Mouse (Mus musculus) G1E-ER4 (cell line): ENCODE data around the gene 4930512M02Rik. TPM values are rescaled to one million over a fixed set of nuclear protein-coding genes. Genes with fewer than 3 reads are reported as not detected.
"Not testable (repeated sequence)": the region's sequence is repeated elsewhere in the genome, so short reads cannot be mapped to it uniquely, and the experiment has no call there.

Experiments
- GATA1 ChIP-seq: IDR thresholded peaks from one replicate; pipeline ENCODE4 v1.8.0; 2012; ENCODE audit warnings: low read length, inconsistent platforms
- polyA plus RNA-seq: library from polyadenylated mRNA; stranded (reverse); fragments of >175 nt; gene quantifications from 2 replicates; pipeline ENCODE4 v1.2.3, GENCODE M21; 2012

Gene 4930512M02Rik
- not detected in 2 replicates for polyA plus RNA-seq

DNA sequence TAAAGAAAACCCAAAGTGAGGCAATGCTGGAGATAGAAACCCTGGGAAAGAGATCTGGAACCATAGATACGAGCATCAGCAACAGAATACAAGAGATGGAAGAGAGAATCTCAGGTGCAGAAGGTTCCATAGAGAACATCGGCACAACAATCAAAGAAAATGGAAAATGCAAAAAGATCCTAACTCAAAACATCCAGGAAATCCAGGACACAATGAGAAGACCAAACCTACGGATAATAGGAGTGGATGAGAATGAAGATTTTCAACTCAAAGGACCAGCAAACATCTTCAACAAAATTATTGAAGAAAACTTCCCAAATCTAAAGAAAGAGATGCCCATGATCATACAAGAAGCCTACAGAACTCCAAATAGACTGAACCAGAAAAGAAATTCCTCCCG is at the start of gene 4930512M02Rik:
TSS of gene 4930512M02Rik (minus strand) at position 101 of the 400 bp plus-strand sequence.
- not testable (repeated sequence) for TF ChIP-seq GATA1

DNA sequence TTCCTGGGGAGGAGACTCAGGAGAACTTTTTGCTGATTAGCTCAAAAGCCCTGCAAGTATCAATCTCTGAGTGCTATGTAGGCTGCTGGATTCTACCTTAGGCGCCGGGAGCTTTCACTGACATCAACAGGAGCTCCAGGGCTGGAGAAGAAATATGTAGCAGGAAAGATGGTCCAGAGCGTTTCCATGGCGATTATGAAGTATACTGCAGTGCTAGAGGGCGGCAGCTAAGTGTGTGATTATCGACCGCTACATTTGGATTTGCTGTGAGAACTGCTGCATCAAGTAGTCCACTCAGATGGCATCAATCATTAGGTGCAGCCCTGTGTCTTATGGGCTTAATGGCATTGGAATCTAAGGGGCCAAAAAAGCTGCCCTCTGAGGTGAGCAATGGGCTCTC is 49.5 kb upstream of the 4930512M02Rik start:
- TF ChIP-seq GATA1: no peak

DNA sequence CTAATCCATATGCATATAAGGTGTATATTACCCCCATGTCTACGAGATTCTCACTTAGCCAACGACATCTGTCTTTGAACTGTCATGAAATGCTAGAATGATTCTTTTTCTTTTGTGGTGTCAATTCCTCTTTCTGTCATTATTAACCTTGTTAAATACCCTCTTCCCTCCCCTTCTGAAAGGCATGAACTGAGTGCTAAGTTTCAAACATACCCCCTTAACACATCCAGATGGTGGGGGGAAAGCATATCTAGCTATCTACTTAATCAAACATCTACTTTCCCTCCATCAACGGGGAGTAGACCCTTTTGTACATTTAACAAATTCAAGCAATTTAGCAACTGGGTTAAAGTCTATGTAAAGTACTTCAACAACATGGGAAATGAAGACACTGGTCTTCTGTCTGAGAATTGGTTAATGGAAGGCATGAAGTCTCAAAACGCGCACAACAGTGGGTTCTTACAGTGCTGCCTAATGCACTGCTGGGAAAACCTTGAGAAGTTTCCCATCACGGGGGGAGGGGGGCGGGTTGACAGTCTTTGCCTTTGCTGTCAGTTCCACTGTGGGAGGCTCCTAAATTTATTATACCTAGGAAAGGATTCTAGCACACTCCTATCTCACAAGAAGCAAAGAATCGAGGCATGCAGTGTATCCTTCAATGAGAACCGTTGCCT is 48.6 kb upstream of the 4930512M02Rik start:
- TF ChIP-seq GATA1: no peak

DNA sequence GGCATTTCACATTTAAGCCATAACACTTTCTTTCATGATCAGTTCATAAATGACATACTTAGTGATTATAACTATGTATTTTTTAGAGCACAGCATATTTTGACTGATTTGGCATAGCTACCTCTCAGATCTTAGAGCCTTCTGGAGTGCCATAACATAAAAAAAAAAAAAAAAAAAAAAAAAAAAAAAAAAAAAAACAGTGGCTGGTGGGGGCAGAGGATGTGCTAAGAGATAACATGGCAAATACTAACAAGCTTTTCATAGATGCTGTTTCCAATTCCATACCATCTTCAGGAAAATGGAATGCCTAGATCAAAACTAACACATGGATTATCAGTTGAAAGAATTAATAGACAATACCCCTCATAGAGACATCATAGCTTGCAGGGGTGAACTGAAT is 47.4 kb upstream of the 4930512M02Rik start:
- TF ChIP-seq GATA1: no peak

DNA sequence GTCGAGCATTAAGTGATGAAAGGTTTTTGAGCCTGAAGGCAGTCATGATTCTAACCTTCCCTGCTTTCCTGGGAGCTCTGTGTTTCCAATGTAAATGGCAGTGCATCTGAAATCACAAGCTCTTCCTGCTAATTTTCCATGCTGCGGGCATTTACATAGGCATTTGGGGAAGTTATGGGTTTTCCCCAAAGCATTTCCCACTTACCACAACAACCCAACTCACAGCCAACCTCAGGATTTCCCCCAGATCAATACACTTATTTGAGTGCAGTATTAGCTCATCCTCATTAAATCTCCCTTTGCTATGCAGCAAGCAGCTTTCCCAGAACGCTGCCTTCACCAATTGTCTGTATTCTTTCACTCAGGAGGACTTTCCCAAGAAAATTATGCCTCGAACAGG is 45.3 kb upstream of the 4930512M02Rik start:
- TF ChIP-seq GATA1: no peak

DNA sequence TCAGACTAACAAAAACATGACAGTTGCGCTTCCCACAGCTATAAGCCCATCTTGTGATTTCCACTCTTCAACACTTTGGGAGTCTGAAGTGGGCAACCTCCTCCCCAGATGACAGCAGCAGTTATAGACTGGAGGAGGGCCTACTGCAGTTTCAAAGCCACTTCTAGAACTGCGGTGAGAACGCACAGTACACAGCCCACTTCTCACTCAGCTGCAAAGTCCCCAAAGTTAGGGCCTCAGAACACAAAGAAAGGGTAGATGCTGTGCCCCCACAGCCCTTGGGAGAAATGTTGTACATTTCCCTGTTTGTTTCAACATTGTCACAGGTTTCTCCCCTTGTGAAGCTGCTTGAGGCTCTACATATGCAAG is 40.3 kb upstream of the 4930512M02Rik start:
- no peak for TF ChIP-seq GATA1

DNA sequence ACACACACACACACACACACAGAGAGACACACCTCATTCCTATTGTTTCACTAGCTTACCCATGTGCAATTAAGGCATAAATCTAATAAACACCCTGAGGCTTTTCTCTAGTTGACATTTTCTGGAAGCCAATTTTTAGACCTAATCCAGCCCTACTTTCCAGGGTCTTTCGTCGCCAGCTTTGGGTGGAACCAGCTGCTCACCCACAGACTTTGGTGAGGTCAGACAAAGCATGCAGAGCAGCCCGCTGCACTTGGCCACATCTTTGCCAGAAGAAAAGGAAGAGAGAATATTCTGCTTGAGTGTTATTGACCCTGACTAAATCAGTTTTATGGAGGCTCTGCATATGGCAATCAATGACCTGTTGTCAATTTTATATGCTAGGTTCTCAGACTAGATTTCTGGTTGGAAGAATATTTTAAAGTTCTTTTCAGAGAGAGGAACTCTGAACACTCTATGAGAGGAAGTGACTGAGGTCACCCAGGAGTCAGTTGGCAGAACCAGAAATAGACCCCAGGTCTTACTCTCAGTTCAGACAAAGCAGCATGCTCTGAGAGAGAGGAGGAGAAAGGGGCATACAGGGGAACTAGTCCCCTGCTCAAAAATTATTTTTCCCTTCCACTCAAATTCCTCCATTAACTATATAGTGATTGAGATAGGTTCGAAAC is 39.8 kb upstream of the 4930512M02Rik start:
- no peak for TF ChIP-seq GATA1

DNA sequence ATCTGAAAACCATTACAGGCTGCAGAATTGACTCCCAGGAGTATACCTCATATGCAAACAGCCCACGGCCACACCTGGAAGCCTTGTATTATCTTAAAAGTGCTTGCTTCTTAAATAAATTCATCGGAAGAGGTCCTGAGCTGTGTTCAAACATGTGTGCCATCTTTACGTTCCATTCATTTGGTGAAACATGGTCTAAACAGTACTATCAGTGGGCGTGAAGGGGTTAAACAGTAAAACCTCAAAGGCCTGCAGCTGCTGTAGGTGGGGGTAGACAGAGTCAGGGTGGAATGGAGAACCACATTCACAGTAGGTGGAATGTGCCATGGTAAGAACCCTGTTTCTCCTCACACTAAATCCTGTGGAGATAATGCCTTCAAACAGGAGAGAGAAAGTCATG is 33.0 kb upstream of the 4930512M02Rik start:
- TF ChIP-seq GATA1: no peak

DNA sequence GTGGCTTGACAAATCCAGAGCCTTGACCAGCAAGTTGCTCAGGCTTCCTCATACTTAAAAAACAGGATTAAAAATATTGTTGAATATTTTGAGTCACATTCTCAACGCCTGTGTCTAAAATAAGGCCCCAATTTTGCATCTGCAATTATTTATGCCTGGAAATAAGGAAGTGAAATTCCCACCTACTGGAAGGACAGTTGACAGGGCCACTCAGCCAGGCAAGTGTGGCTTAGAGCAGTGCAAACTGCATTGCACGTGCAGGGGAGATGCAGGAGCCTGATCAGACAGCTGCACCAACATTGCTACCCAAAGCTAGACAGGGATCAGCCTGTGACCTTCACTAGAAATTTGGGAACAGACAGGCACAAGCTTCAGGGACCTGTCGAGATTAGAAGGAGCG is 31.2 kb upstream of the 4930512M02Rik start:
- no peak for TF ChIP-seq GATA1

DNA sequence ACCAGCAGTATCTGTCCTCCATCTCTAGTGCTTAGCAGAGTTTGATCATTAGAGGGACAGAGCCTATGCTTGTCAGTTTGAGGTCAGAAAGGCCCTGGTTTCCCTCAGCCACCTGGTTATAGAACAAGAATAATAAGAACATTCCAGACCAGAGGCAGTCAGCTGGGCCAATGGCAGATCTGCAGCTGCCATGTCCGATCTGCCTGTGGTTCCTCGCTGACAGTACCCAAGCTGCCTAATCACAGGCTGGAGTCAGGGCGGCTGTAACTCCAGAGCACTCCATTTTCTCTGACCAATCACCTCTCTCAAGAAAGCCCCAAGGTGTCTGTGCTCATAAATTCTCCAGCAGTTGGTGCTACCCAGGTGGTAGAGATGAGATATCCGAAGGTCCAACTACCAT is 30.0 kb upstream of the 4930512M02Rik start:
- no peak for TF ChIP-seq GATA1

DNA sequence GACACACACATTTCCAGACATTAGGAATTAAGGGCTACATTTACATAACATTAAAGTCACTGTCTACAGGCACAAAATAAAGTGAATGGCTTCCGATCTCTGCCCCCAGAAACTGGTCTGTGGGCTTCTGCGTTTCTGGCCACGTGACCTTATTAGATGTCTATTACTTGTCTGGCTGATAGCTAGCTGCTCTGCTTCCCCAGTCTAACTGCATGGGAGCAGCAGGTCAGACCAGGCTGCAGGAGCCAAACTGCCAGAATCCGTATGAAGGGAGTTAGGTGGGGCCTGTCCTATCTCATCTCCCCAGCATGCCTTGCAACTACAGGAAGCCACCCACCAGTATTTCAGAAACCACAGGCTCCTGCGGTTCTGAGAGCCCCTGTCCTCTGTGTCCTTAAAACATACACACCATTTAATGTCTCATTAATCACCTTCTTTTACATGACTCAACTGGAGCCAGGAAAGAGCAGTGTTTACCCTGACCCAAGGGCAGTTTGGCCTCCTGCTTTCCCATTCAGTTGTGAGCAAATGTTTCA is 29.4 kb upstream of the 4930512M02Rik start:
- TF ChIP-seq GATA1: peak; percentile 54

DNA sequence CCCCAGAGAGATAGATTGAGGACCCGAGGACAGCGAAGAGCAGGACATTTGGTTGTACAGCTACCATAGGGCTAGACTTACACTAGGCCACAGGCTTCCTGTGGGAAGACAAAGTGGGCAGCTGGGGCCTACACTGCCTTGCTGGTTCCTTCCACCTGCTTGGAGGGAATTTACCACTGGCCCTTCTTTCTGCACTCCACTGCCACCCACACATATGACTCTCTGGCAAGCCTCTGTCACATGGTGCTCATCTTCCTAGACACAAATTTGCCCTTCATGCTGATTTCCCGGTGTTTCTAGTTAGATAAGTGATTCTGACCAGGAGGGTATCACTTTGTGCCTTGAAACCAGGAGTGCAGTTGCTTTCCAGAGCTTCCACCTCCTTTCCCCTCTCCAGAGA is 28.8 kb upstream of the 4930512M02Rik start:
- no peak for TF ChIP-seq GATA1

DNA sequence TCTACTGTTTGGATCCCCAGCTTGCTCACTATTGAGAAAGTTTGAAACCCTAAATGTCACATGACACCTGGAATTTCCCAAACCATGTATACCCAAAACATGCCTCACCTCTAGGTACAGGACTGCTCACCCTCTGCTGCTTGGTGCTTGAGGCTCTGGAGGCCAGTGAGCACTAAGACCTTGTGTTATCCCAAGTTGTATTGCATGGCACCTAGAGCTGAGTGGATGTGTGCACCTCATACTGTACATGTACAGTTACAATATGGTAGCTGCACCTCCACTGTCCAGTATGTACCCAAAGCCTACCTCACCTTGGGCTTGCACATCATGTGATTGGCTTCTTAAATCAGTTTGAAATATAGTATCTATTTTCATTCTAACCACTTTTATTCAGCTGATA is 16.7 kb upstream of the 4930512M02Rik start:
- no peak for TF ChIP-seq GATA1

DNA sequence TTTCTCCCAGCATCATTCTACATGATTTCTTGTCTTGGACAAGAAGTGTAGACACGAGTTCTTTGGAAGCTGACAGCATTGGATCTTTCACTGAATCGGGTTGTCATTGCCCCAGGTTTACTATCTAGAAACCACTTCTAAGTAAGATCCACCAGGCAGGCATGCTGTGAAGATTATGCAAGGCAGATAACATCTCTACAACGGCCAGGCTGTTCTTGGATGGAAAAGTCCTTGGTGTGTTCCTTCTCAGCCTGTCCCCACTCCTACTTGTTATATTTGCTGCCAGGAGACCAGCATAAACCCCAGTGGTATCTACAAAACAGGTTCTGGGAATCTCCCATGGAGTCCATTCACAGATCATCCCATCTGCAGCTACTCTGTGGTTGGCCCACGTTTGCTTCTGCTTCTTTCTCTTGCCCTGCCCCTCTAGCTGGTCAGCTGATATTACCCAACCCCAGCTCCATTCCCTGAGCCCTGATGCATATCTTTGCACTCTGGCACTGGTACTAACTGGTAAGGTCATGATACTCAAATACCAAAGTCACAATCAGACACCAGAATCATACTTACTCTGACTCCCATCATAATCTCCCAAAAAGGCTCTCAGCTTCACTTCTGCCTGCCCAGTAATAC is 3.4 kb downstream of the 4930512M02Rik start:
- TF ChIP-seq GATA1: no peak

DNA sequence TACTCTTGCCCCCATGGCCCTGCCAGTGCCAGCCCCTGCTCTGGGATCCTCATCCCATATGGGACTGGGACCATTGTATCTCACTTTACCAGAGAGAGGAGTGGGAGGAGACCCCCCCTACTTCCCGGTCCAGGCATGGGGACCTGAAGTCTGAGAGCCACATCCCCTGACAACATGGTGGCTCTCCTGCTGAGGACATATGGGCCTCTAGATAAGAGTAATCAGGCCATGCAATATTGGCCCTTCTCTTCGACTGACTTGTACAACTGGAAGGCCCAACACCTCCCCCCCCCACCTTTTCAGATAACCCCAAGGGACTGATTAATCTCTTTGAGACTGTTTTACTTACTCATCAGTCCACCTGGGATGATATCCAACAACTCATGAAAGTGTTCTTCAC is 18.4 kb downstream of the 4930512M02Rik start:
- no peak for TF ChIP-seq GATA1

DNA sequence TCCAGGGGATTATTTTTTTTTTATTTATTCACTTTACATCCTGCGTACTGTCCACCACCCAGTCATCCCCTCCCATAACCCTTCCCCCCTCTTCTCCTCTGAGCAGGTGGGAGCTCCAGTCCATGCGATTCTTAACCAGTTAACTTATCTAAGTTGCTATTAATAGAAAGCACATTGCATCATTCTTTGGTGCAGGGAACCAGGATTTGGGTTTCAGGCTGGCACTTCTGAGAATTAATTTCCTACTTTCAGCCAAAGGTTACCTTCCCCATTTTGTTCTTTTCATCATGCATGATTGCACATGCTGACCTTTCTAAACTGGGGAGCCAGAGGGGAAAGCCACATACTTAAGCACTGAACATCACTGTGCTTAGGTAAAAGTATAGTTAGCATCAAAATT is 40.3 kb downstream of the 4930512M02Rik start:
- TF ChIP-seq GATA1: no peak

DNA sequence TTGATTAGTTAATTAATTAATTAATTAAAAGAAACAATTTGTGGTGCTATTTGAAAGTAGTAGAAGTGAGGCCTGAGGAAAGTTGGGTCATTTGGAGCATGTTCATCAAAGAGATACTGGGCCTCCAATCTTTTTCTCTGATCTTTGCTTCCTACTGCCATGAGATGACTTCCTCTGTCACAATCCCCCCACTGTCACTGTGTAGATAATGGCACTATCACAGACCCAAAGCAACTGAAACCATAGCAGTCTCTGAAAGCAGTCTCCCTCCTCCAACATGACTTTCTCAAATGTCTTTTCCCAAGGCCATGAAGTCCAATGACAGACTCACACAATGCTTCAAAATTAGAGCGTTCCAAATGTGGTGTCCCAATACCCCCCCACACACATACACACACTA is 41.2 kb downstream of the 4930512M02Rik start:
- TF ChIP-seq GATA1: no peak
